Mouse (Mus musculus) MEL (cell line): Measurements from ENCODE around the gene Myocos.

Source experiments
- BHLHE40 ChIP-seq: IDR thresholded peaks from 2 replicates; pipeline ENCODE4 v1.6.1; 2012; ENCODE audit warnings: low read depth, mild to moderate bottlenecking, inconsistent platforms, low read length, improper control_type of control experiment, borderline replicate concordance
- CTCF ChIP-seq, 3 experiments: IDR thresholded peaks in 2 of 3; conservative IDR thresholded peaks in 1 of 3; 2 replicates each; pipeline ENCODE4 v1.5.1; 2011 to 2012; ENCODE audit warnings: low read length in 3 of 3, low read depth in 2 of 3, mild to moderate bottlenecking in 2 of 3, improper control_type of control experiment in 1 of 3, inconsistent platforms in 1 of 3, mixed read lengths in 1 of 3, moderate library complexity in 1 of 3; ENCODE audit not compliant: control insufficient read depth in 1 of 3, insufficient read depth in 1 of 3, poor library complexity in 1 of 3, severe bottlenecking in 1 of 3
- GABPA ChIP-seq: IDR thresholded peaks from 2 replicates; pipeline ENCODE4 v1.6.1; 2012; ENCODE audit warnings: low read depth, mild to moderate bottlenecking, inconsistent platforms, low read length, improper control_type of control experiment, moderate library complexity
- HCFC1 ChIP-seq: IDR thresholded peaks from 2 replicates; pipeline ENCODE4 v1.6.1; 2012; ENCODE audit warnings: low read depth, mild to moderate bottlenecking, inconsistent platforms, low read length, improper control_type of control experiment, moderate library complexity
- JUND ChIP-seq: IDR thresholded peaks from 2 replicates; pipeline ENCODE4 v1.6.1; 2011; ENCODE audit warnings: low read depth, mild to moderate bottlenecking, improper control_type of control experiment, low read length
- MAFK ChIP-seq: IDR thresholded peaks from 2 replicates; pipeline ENCODE4 v1.6.1; 2011; ENCODE audit warnings: low read depth, mild to moderate bottlenecking, low read length, improper control_type of control experiment, borderline replicate concordance
- MAX ChIP-seq: IDR thresholded peaks from 2 replicates; pipeline ENCODE4 v1.6.1; 2011; ENCODE audit warnings: low read length, improper control_type of control experiment
- MYC ChIP-seq: IDR thresholded peaks from 2 replicates; pipeline ENCODE4 v1.6.1; 2011; ENCODE audit warnings: low read depth, mild to moderate bottlenecking, low read length, improper control_type of control experiment, moderate library complexity
- POLR2A ChIP-seq, 2 experiments: IDR thresholded peaks; 2 replicates each; pipeline ENCODE4 v1.6.1; 2011 to 2012; ENCODE audit warnings: low read length in 2 of 2, mild to moderate bottlenecking in 2 of 2, control low read depth in 1 of 2, improper control_type of control experiment in 1 of 2, low read depth in 1 of 2, moderate library complexity in 1 of 2; ENCODE audit not compliant: control insufficient read depth in 1 of 2, insufficient read depth in 1 of 2, poor library complexity in 1 of 2
- RCOR1 ChIP-seq: IDR thresholded peaks from 2 replicates; pipeline ENCODE4 v1.6.1; 2012; ENCODE audit warnings: low read depth, mild to moderate bottlenecking, inconsistent platforms, low read length, improper control_type of control experiment
- ZC3H11A ChIP-seq: IDR thresholded peaks from 2 replicates; pipeline ENCODE4 v1.6.1; 2012; ENCODE audit warnings: low read depth, mild to moderate bottlenecking, inconsistent platforms, low read length, improper control_type of control experiment
- ZNF384 ChIP-seq: IDR thresholded peaks from 2 replicates; pipeline ENCODE4 v1.6.1; 2012; ENCODE audit warnings: low read depth, mild to moderate bottlenecking, inconsistent platforms, low read length, improper control_type of control experiment

- TF ChIP-seq GABPA, result no peak
- no peak for TF ChIP-seq HCFC1
- peak; percentile 78 for TF ChIP-seq ZC3H11A
- TF ChIP-seq CTCF (IDR thresholded peaks at IDR 0.05 in 2 of 3, conservative IDR thresholded peaks at IDR 0.05 in 1 of 3; ENCODE audit: control insufficient read depth in 1 of 3, insufficient read depth in 1 of 3, low read depth in 2 of 3, low read length in 3 of 3, poor library complexity in 1 of 3, severe bottlenecking in 1 of 3), result peak; percentile 75 to 85 (median 76)
- no peak for TF ChIP-seq MAFK
- no peak for TF ChIP-seq POLR2A (IDR thresholded peaks at IDR 0.05; ENCODE audit: control insufficient read depth in 1 of 2, insufficient read depth in 1 of 2, low read depth in 1 of 2, low read length in 2 of 2, poor library complexity in 1 of 2)
- TF ChIP-seq MAX, result no peak
- TF ChIP-seq RCOR1, result no peak
- no peak for TF ChIP-seq BHLHE40
- no peak for TF ChIP-seq ZNF384
- TF ChIP-seq JUND, result no peak
- no peak for TF ChIP-seq MYC
Measured at GRCm38 (mm10) chr1:162664826-162665475, 6.9 kb upstream of the Myocos start.
